Mouse (Mus musculus) bone marrow macrophage, adult 2 months (primary cell): ENCODE measurements around the gene Ptprf.

Source experiments
- CTCF ChIP-seq: IDR thresholded peaks from 2 replicates; pipeline ENCODE4 v1.5.1; 2012; ENCODE audit warnings: low read depth, mild to moderate bottlenecking, low read length, moderate library complexity
- POLR2A ChIP-seq: IDR thresholded peaks from 2 replicates; pipeline ENCODE4 v1.6.1; 2012; ENCODE audit warnings: mild to moderate bottlenecking, low read depth, low read length, borderline replicate concordance

DNA sequence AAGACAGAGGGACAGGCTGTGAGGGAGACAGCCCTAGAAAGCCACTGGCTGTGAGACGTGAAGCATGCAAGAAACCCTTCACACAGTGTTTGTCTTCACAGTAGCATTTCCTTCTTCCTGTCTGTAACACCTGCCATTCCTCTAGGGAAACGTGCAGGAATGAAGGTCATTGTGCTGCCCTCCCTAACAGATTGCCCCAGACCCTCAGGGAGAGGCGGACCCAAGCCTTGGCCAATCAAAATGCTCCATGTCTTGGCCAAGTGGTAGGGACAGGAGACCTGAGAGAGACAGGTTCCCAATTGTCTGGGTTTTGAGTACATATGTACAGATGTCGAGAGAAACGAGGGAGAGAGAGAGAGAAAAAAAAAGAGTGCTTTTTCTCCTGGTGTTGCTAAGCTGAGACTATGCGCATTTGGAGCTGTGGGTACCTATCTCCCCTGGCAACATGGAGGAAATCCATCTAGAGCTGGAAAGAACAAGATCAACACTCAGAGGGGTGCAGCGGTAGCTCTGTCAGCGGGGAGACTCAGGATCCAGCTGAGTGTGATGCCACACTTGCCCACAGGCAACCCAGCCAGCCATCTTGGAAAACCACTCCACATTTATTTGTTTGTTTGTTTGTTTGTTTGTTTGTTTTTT is 28.6 kb upstream of the Ptprf start:
- TF ChIP-seq POLR2A (no peak), CTCF (no peak)
